Mouse (Mus musculus) neural tube, embryonic 11.5 days (tissue): Measurements from ENCODE around the gene Prox2. TPM values are rescaled to one million over a fixed set of nuclear protein-coding genes. Genes with fewer than 3 reads are reported as not detected.

Experiments
- polyA plus RNA-seq: library from polyadenylated mRNA; unstranded; fragments of >200 nt; fragmentation: Nextera tagmentation; extraction: Ambion mirVana; gene quantifications from 2 replicates; pipeline ENCODE4 v1.2.1, GENCODE M21; 2014

Gene Prox2
- polyA plus RNA-seq, 1 experiment from 2014 or later: 4.3 TPM

Other genes starting within 250 kb of the Prox2 start
- gene Ltbp2, start 234.2 kb downstream of the Prox2 start, polyA plus RNA-seq: 0.17 and 0.20 TPM in 2 replicates
- gene Fcf1, start 139.9 kb downstream of the Prox2 start, polyA plus RNA-seq: 152 and 154 TPM in 2 replicates
- 25.3 and 26.8 TPM in 2 replicates for gene Arel1, start 139.9 kb downstream of the Prox2 start, polyA plus RNA-seq
- gene Ylpm1, start 114.4 kb downstream of the Prox2 start, polyA plus RNA-seq: 44.8 and 46.1 TPM in 2 replicates
- 113 and 115 TPM in 2 replicates for gene Dlst, start 74 bp upstream of the Prox2 start, polyA plus RNA-seq
- gene Rps6kl1, start 40.5 kb upstream of the Prox2 start, polyA plus RNA-seq: 5.3 and 6.7 TPM in 2 replicates
- 7.1 and 9.0 TPM in 2 replicates for gene Pgf, start 67.0 kb upstream of the Prox2 start, polyA plus RNA-seq
- 104 and 111 TPM in 2 replicates for gene Eif2b2, start 108.7 kb upstream of the Prox2 start, polyA plus RNA-seq
- gene Mlh3, start 159.8 kb upstream of the Prox2 start, polyA plus RNA-seq: 9.5 and 11.1 TPM in 2 replicates
- 57.1 and 61.6 TPM in 2 replicates for gene Acyp1, start 177.7 kb upstream of the Prox2 start, polyA plus RNA-seq
- 0.64 and 0.98 TPM in 2 replicates for gene Zc2hc1c, start 177.8 kb upstream of the Prox2 start, polyA plus RNA-seq
- 13.7 and 15.3 TPM in 2 replicates for gene Nek9, start 228.6 kb upstream of the Prox2 start, polyA plus RNA-seq